Comparison of ENCODE assay signal across 9 mouse cellular contexts in genomic region chr11:11116736-11117135, GRCm38 (mm10). TPM values are rescaled to one million over a fixed set of nuclear protein-coding genes. Genes with fewer than 3 reads are reported as not detected.
DNase-seq lines count a peak whose midpoint lies in the region; ATAC-seq and TF ChIP-seq lines count a peak whose summit lies in the region.
"Had no signal": no experiment of that assay in that cellular context is flagged by ENCODE, and none has a peak within 500 bp of the region (broad histone marks: within the 10 kb centered on the region; RNA-seq: fewer than 3 reads in every experiment).

No protein-coding gene starts in this region.

- intact Hi-C loops in gastrocnemius, adult 2 months (cut with DNase I): no loop called here
- intact Hi-C loops in gastrocnemius, postnatal 36 days (cut with DNase I): no loop called here

- no peak for DNase-seq in gastrocnemius, adult 2 months
- DNase-seq in gastrocnemius, postnatal 36 days: no peak
- DNase-seq in neural tube, embryonic 11.5 days (ENCODE audit: low spot score): no peak
- DNase-seq in neural tube, embryonic 10.5 days (ENCODE audit: extremely low spot score, low spot score): no peak
- DNase-seq in midbrain, embryonic 10.5 days (ENCODE audit: low spot score): no peak
- DNase-seq in stomach, postnatal 0 days (ENCODE audit: low spot score): no peak
- no peak for DNase-seq in urinary bladder, adult 18-20 months (ENCODE audit: low spot score in 2 of 2)
- DNase-seq in frontal cortex, postnatal 36 days (ENCODE audit: low spot score in 2 of 2): no peak
- DNase-seq: heart, adult 11 months had no signal

- no peaks in the 10 kb centered on the region for H3K9me3 ChIP-seq in neural tube, embryonic 11.5 days (ENCODE audit: control insufficient read depth, low read length)
- H3K9me3 ChIP-seq in midbrain, embryonic 10.5 days (replicated peaks): peaks cover under 1% of the 10 kb centered on the region
- no peaks in the 10 kb centered on the region for H3K9me3 ChIP-seq in stomach, postnatal 0 days (ENCODE audit: control insufficient read depth, low read length)

- H3K4me1 ChIP-seq in neural tube, embryonic 11.5 days (ENCODE audit: control insufficient read depth, insufficient read depth, low read length): no peaks in the 10 kb centered on the region
- H3K4me1 ChIP-seq in midbrain, embryonic 10.5 days: peaks cover 33% of the 10 kb centered on the region
- H3K4me1 ChIP-seq in stomach, postnatal 0 days (replicated peaks; ENCODE audit: control insufficient read depth, insufficient read depth): no peaks in the 10 kb centered on the region

- no peak for TF ChIP-seq CTCF in gastrocnemius, adult 2 months (IDR thresholded peaks at IDR 0.05)
- no peak for TF ChIP-seq CTCF in stomach, postnatal 0 days (IDR thresholded peaks at IDR 0.05; ENCODE audit: low read depth)

- WGBS in neural tube, embryonic 11.5 days: 5% methylated on average over 3 of the region's 3 CpGs
- WGBS in midbrain, embryonic 10.5 days: 9% methylated on average over 3 of the region's 3 CpGs
- 14% methylated on average over 3 of the region's 3 CpGs for WGBS in stomach, postnatal 0 days

- no peaks in the 10 kb centered on the region for H3K36me3 ChIP-seq in neural tube, embryonic 11.5 days (ENCODE audit: control insufficient read depth, insufficient read depth, low read length)
- no peaks in the 10 kb centered on the region for H3K36me3 ChIP-seq in midbrain, embryonic 10.5 days
- H3K36me3 ChIP-seq in stomach, postnatal 0 days (ENCODE audit: control insufficient read depth, insufficient read depth, low read length): no peaks in the 10 kb centered on the region

- peak overlapping the region; percentile 56 for H3K4me3 ChIP-seq in gastrocnemius, adult 2 months
- 0 out of 2 replicates have a peak overlapping the region, but pooled peaks have one; percentile 52 for H3K4me3 ChIP-seq in neural tube, embryonic 11.5 days (ENCODE audit: low read depth, low read length)
- peak overlapping the region; percentile 70 for H3K4me3 ChIP-seq in midbrain, embryonic 10.5 days
- peak overlapping the region; percentile 36 for H3K4me3 ChIP-seq in stomach, postnatal 0 days (ENCODE audit: low read depth, low read length)

- ATAC-seq in neural tube, embryonic 11.5 days (ENCODE audit: insufficient read depth, low FRiP score, low TSS enrichment): no peak
- no peak for ATAC-seq in stomach, postnatal 0 days (ENCODE audit: low FRiP score, low TSS enrichment)

- peaks cover 42% of the 10 kb centered on the region for H3K27me3 ChIP-seq in neural tube, embryonic 11.5 days (ENCODE audit: control insufficient read depth, insufficient read depth, low read length)
- H3K27me3 ChIP-seq in midbrain, embryonic 10.5 days (ENCODE audit: low read depth, poor library complexity, severe bottlenecking): peaks cover 76% of the 10 kb centered on the region
- peaks cover 9% of the 10 kb centered on the region; the same call in 1 of the 2 replicates for H3K27me3 ChIP-seq in stomach, postnatal 0 days (ENCODE audit: control insufficient read depth, insufficient read depth, low read length)

- H3K9ac ChIP-seq in neural tube, embryonic 11.5 days (ENCODE audit: low read length): no peak overlapping the region
- no peak overlapping the region for H3K9ac ChIP-seq in stomach, postnatal 0 days (ENCODE audit: low read length)

- TF ChIP-seq EP300 in stomach, postnatal 0 days (optimal IDR thresholded peaks at IDR 0.05): no peak

- no peak overlapping the region for H3K27ac ChIP-seq in gastrocnemius, adult 2 months
- no peak overlapping the region for H3K27ac ChIP-seq in neural tube, embryonic 11.5 days (ENCODE audit: low read depth, low read length)
- no peak overlapping the region for H3K27ac ChIP-seq in midbrain, embryonic 10.5 days (replicated peaks)
- no peak overlapping the region for H3K27ac ChIP-seq in stomach, postnatal 0 days (replicated peaks)

- H3K4me2 ChIP-seq in neural tube, embryonic 11.5 days (ENCODE audit: low read depth): peak overlapping the region; percentile 96
- H3K4me2 ChIP-seq in stomach, postnatal 0 days (replicated peaks; ENCODE audit: low read depth): no peak overlapping the region

RNA-seq across cellular contexts. Expression of gene Vwc2, which starts 2.7 kb away (rescaled TPM):
- total RNA-seq in gastrocnemius, adult 2 months (2021): under 1 TPM in 1 of 2 experiments, not detected in 1; 0.08 TPM
- total RNA-seq in gastrocnemius, postnatal 36 days (2021): under 1 TPM in 1 of 2 experiments, not detected in 1; 0.31 TPM
- 0.58 and 0.61 TPM in 2 replicates for polyA plus RNA-seq in neural tube, embryonic 11.5 days (2014; fragmentation: Nextera tagmentation; extraction: Ambion mirVana)
- 0.42 and 0.55 TPM in 2 replicates for polyA plus RNA-seq in midbrain, embryonic 10.5 days (2016; fragmentation: Nextera tagmentation; extraction: Ambion mirVana)
- polyA plus RNA-seq in stomach, postnatal 0 days (2015; fragmentation: Nextera tagmentation; extraction: Ambion mirVana): 0.62 and 0.79 TPM in 2 replicates
